Mouse (Mus musculus) lung, embryonic 14.5 days (tissue): Measurements from ENCODE around the gene Hif3a. TPM values are rescaled to one million over a fixed set of nuclear protein-coding genes. Genes with fewer than 3 reads are reported as not detected.

Experiments
- ATAC-seq: fragments of 200-750 bp; cut with Nextera tagmentation; 2 replicates; pipeline ENCODE4 v1.8.0; 2017; ENCODE audit warnings: mild to moderate bottlenecking, moderate TSS enrichment, moderate library complexity; ENCODE audit not compliant: insufficient read depth
- DNase-seq: peaks from one replicate; pipeline ENCODE4 v3.0.0-alpha.2; 2015
- H3K27ac ChIP-seq: fragments of 300-500 bp; sonication (generic); 2 replicates; pipeline ENCODE4 v1.5.1; 2014; ENCODE audit warnings: low read depth, mild to moderate bottlenecking, moderate library complexity
- H3K27me3 ChIP-seq: fragments of 300-500 bp; sonication (generic); 2 replicates; pipeline ENCODE4 v1.6.1; 2014; ENCODE audit warnings: low read length, control low read depth; ENCODE audit not compliant: insufficient read depth
- H3K36me3 ChIP-seq: fragments of 300-500 bp; sonication (generic); 2 replicates; pipeline ENCODE4 v1.6.1; 2014; ENCODE audit warnings: control low read depth; ENCODE audit not compliant: insufficient read depth
- H3K4me1 ChIP-seq: fragments of 300-500 bp; sonication (generic); 2 replicates; pipeline ENCODE4 v1.6.1; 2014; ENCODE audit warnings: antibody characterized with exemption, control low read depth; ENCODE audit not compliant: insufficient read depth
- H3K4me2 ChIP-seq: fragments of 300-500 bp; sonication (generic); 2 replicates; pipeline ENCODE4 v1.6.1; 2014; ENCODE audit warnings: mild to moderate bottlenecking
- H3K4me3 ChIP-seq: fragments of 300-500 bp; sonication (generic); 2 replicates; pipeline ENCODE4 v1.5.1; 2014; ENCODE audit warnings: low read depth, low read length
- H3K9ac ChIP-seq: fragments of 300-500 bp; sonication (generic); 2 replicates; pipeline ENCODE4 v1.6.1; 2014
- H3K9me3 ChIP-seq: fragments of 300-500 bp; sonication (generic); 2 replicates; pipeline ENCODE4 v1.6.1; 2016; ENCODE audit warnings: low read depth, low read length, control low read depth
- CTCF ChIP-seq: IDR thresholded peaks from 2 replicates; pipeline ENCODE4 v1.5.1; 2016; ENCODE audit warnings: antibody characterized with exemption, low read depth
- WGBS: fragments of 180-500 bp; shearing (Covaris S2); extraction: QIAGEN DNeasy Blood & Tissue Kit; methylation state at CpG from one replicate; pipeline ENCODE4 v1.1.7; 2014; 5-methylcytosine and 5-hydroxymethylcytosine counted together
- polyA plus RNA-seq: library from polyadenylated mRNA; unstranded; fragments of >200 nt; fragmentation: Nextera tagmentation; extraction: Ambion mirVana; gene quantifications from 2 replicates; pipeline ENCODE4 v1.2.1, GENCODE M21; 2014

The Hif3a gene
- polyA plus RNA-seq, 1 experiment from 2014 or later, result 33.1 TPM

- Histone ChIP-seq H3K9me3 (no peaks in the 10 kb centered on the region), H3K27ac (peak overlapping the region; percentile 51; the same call in 1 of the 2 replicates), H3K36me3 (peaks cover 58% of the 10 kb centered on the region), H3K9ac (no peak overlapping the region), H3K4me2 (no peak overlapping the region), H3K27me3 (no peaks in the 10 kb centered on the region), H3K4me1 (no peaks in the 10 kb centered on the region), H3K4me3 (no peak overlapping the region)
- WGBS, result 66% methylated on average over 4 of the region's 4 CpGs
- no peak for DNase-seq
- no peak for TF ChIP-seq CTCF
- ATAC-seq, result no peak
Observed at GRCm38 (mm10) chr7:17023701-17024100, 38.5 kb downstream of the Hif3a start.

- no peak overlapping the region for H3K4me2 ChIP-seq
- H3K36me3 ChIP-seq, result peaks cover 71% of the 10 kb centered on the region
- no peak overlapping the region for H3K9ac ChIP-seq
- H3K9me3 ChIP-seq, result no peaks in the 10 kb centered on the region
- no peak overlapping the region for H3K27ac ChIP-seq
- H3K4me1 ChIP-seq, result no peaks in the 10 kb centered on the region
- 96% methylated on average over 15 of the region's 15 CpGs for WGBS
- no peak for DNase-seq
- no peaks in the 10 kb centered on the region for H3K27me3 ChIP-seq
- no peak overlapping the region for H3K4me3 ChIP-seq
- ATAC-seq, result no peak
- no peak for TF ChIP-seq CTCF
Observed at GRCm38 (mm10) chr7:17022176-17022575, 40.1 kb downstream of the Hif3a start.

DNA sequence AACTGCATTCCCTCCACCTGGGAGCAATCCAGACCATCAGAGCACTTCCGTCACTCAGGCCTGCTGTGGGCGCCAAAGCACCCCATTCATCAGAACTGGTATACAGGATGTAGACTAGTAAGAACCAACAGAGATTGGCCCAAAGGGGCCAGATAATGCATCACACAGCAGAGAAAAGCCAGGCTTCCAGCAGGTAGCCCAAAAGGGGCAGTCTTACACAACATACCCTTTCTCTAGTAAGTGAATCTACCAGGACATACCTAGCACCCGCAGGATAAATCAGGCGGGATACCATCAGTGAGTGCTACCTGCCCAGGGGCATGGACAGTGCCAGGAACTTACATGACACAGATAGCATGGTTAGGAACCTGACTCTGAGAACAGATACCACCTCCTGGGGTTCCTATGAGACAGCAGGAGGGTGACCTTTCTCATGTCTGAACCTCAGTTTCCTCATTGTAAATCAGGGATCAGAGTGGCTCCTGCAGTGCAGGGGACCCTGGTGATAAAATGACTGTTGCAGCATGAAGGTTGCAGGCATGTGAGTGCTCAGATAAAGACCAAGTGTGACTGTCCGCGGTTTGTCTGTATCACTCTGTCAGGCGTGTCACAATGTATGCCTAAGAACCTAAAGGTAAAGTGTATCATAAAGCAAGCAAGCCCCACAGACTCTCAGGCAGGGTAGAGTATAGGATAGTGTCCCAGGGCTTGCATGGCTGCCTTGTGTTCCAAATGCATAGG, 42.6 kb downstream of the Hif3a start:
- ATAC-seq, result no peak
- no peak overlapping the region for H3K4me3 ChIP-seq
- H3K27me3 ChIP-seq, result no peaks in the 10 kb centered on the region
- TF ChIP-seq CTCF, result no peak
- 80% methylated on average over 7 of the region's 7 CpGs for WGBS
- H3K27ac ChIP-seq, result no peak overlapping the region
- no peak overlapping the region for H3K4me2 ChIP-seq
- H3K9ac ChIP-seq, result no peak overlapping the region
- H3K36me3 ChIP-seq, result peaks cover 95% of the 10 kb centered on the region
- H3K4me1 ChIP-seq, result no peaks in the 10 kb centered on the region
- no peak for DNase-seq
- no peaks in the 10 kb centered on the region for H3K9me3 ChIP-seq

- no peak for TF ChIP-seq CTCF
- Histone ChIP-seq H3K4me2 (no peak overlapping the region), H3K9ac (no peak overlapping the region), H3K27ac (no peak overlapping the region), H3K9me3 (no peaks in the 10 kb centered on the region), H3K27me3 (no peaks in the 10 kb centered on the region), H3K36me3 (peaks cover 95% of the 10 kb centered on the region), H3K4me1 (no peaks in the 10 kb centered on the region), H3K4me3 (no peak overlapping the region)
- DNase-seq, result no peak
- 79% methylated on average over 2 of the region's 2 CpGs for WGBS
- no peak for ATAC-seq
Observed at GRCm38 (mm10) chr7:17017921-17018320, 44.3 kb downstream of the Hif3a start.

- peak overlapping the region; percentile 43; the same call in 1 of the 2 replicates for H3K27ac ChIP-seq
- 72% methylated on average over 1 of the region's 1 CpGs for WGBS
- peak; percentile 78 for ATAC-seq
Observed at GRCm38 (mm10) chr7:17017036-17017435, 45.2 kb downstream of the Hif3a start.

DNA sequence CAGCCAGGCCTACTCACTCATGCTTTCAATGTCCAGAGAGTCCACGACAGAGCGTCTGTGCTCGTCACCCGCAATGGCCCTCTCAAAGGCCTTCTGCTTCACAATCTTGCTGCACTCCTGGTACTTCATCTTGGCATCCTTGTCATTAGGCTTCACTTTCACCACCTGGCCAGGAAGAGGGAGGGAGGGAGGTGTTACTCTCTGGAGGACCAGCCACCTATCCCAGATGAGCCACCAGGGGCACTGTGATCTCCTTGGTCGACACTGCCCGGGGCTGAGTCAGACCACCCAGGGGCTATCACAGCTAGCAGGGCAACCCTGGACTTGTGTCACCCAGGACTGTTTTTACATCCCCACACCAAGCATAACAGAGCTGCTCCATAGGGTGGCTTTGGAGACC, 46.8 kb downstream of the Hif3a start:
- DNase-seq, result no peak
- WGBS, result 85% methylated on average over 6 of the region's 6 CpGs
- no peak overlapping the region for H3K4me2 ChIP-seq
- peaks cover 96% of the 10 kb centered on the region for H3K36me3 ChIP-seq
- no peak overlapping the region for H3K9ac ChIP-seq
- no peaks in the 10 kb centered on the region for H3K4me1 ChIP-seq
- 0 out of 2 replicates have a peak, but pooled peaks have one; percentile 17 for TF ChIP-seq CTCF
- ATAC-seq, result no peak
- H3K9me3 ChIP-seq, result no peaks in the 10 kb centered on the region
- no peak overlapping the region for H3K27ac ChIP-seq
- H3K27me3 ChIP-seq, result no peaks in the 10 kb centered on the region
- H3K4me3 ChIP-seq, result no peak overlapping the region

More at GRCm38 (mm10) chr7:17017036-17017435, 45.2 kb downstream of the Hif3a start:
- H3K4me2 ChIP-seq, result no peak overlapping the region
- no peak overlapping the region for H3K4me3 ChIP-seq
- no peaks in the 10 kb centered on the region for H3K27me3 ChIP-seq
- H3K9ac ChIP-seq, result no peak overlapping the region
- no peak for TF ChIP-seq CTCF
- H3K36me3 ChIP-seq, result peaks cover 96% of the 10 kb centered on the region
- H3K4me1 ChIP-seq, result no peaks in the 10 kb centered on the region
- no peaks in the 10 kb centered on the region for H3K9me3 ChIP-seq
- peak; percentile 66 for DNase-seq

DNA sequence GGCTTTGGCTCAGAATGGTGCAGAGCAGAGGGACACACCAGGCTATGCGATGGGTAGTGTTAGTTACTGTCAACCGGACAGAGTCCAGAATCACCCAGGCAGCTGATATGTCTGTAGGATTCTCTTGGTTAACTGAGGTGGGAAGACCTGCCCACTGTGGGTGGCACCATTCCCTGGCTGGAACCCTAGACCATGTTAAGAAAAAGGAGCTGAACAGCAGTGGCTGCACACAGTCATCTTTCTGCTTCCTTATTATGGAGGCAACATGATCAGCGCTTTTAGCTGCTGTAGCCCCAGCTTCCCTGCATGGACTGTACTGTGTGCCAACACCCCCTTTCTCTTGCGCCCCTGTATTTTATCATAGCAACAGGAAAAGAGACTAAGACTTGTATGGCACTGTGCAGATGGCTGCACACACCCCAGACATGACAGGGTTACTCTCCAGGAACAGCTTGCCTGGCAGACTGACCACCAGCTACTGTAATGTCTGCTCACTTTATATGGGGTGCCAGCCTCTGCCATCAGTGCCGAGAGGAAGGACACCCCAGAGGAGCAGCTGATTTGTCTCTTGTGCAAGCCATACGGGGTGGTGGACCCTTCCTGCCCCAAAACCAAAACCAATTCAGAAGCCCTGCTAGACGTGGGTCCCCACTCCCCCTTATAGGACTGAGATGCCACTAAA, 50.2 kb downstream of the Hif3a start:
- H3K9ac ChIP-seq, result no peak overlapping the region
- ATAC-seq (no peak), DNase-seq (no peak)
- H3K9me3 ChIP-seq, result no peaks in the 10 kb centered on the region
- no peaks in the 10 kb centered on the region for H3K27me3 ChIP-seq
- H3K27ac ChIP-seq, result no peak overlapping the region
- H3K4me2 ChIP-seq, result no peak overlapping the region
- no peak for TF ChIP-seq CTCF
- 92% methylated on average over 7 of the region's 7 CpGs for WGBS
- no peak overlapping the region for H3K4me3 ChIP-seq
- no peaks in the 10 kb centered on the region for H3K4me1 ChIP-seq
- peaks cover 99% of the 10 kb centered on the region for H3K36me3 ChIP-seq
